Mouse (Mus musculus): ENCODE results near the gene Chst3.

- no peak for TF ChIP-seq EP300 (IDR thresholded peaks at IDR 0.05; ENCODE audit: low read depth)
- TF ChIP-seq CTCF (IDR thresholded peaks at IDR 0.05; ENCODE audit: low read depth) = no peak
These were observed 18.1 kb downstream of the Chst3 start for GRCm38 (mm10) chr10:60200996-60201395.

Measured in heart, postnatal 0 days (tissue).